In genomic region chr14:40948522-40948921, GRCm38 (mm10) we compare ENCODE assay signal across 9 mouse cellular contexts. TPM values are rescaled to one million over a fixed set of nuclear protein-coding genes. Genes with fewer than 3 reads are reported as not detected.
A peak's percentile ranks its signal among the peaks of the same experiment; 100 is the strongest.
DNase-seq lines count a peak whose midpoint lies in the region; ATAC-seq and TF ChIP-seq lines count a peak whose summit lies in the region.
"Had no signal": no experiment of that assay in that cellular context is flagged by ENCODE, and none has a peak within 500 bp of the region (broad histone marks: within the 10 kb centered on the region; RNA-seq: fewer than 3 reads in every experiment).

No protein-coding gene starts in this region.

- H3K36me3 ChIP-seq in heart, embryonic 12.5 days: no peaks in the 10 kb centered on the region
- H3K36me3 ChIP-seq in midbrain, embryonic 10.5 days: peaks cover 52% of the 10 kb centered on the region
- H3K36me3 ChIP-seq in midbrain, embryonic 11.5 days (ENCODE audit: control insufficient read depth, insufficient read depth, low read length): peaks cover 7% of the 10 kb centered on the region
- no peaks in the 10 kb centered on the region for H3K36me3 ChIP-seq in embryonic facial prominence, embryonic 15.5 days
- peaks cover 13% of the 10 kb centered on the region for H3K36me3 ChIP-seq in myocyte (ENCODE audit: control insufficient read depth, insufficient read depth)
- H3K36me3 ChIP-seq: neural tube, embryonic 15.5 days had no signal

- intact Hi-C loops in heart, postnatal 25 days (cut with DNase I): no loop called here

- H3K4me1 ChIP-seq in heart, embryonic 12.5 days (replicated peaks): peaks cover 43% of the 10 kb centered on the region
- H3K4me1 ChIP-seq in midbrain, embryonic 10.5 days: peaks cover 53% of the 10 kb centered on the region
- H3K4me1 ChIP-seq in midbrain, embryonic 11.5 days (ENCODE audit: control insufficient read depth, insufficient read depth, low read length): no peaks in the 10 kb centered on the region
- peaks cover 54% of the 10 kb centered on the region for H3K4me1 ChIP-seq in embryonic facial prominence, embryonic 15.5 days

- no peak for ATAC-seq in heart, embryonic 12.5 days (ENCODE audit: insufficient number of reproducible peaks, low FRiP score)
- no peak for ATAC-seq in midbrain, embryonic 11.5 days (ENCODE audit: low FRiP score)
- no peak for ATAC-seq in embryonic facial prominence, embryonic 15.5 days (ENCODE audit: insufficient number of reproducible peaks, low FRiP score, low TSS enrichment, low read depth)
- ATAC-seq in frontal cortex, adult (ENCODE audit: low TSS enrichment): no peak

- H3K27me3 ChIP-seq in heart, embryonic 12.5 days (replicated peaks): no peaks in the 10 kb centered on the region
- no peaks in the 10 kb centered on the region for H3K27me3 ChIP-seq in midbrain, embryonic 10.5 days (ENCODE audit: low read depth, poor library complexity, severe bottlenecking)
- no peaks in the 10 kb centered on the region for H3K27me3 ChIP-seq in midbrain, embryonic 11.5 days (ENCODE audit: control insufficient read depth, insufficient read depth, low read length)
- H3K27me3 ChIP-seq in embryonic facial prominence, embryonic 15.5 days: no peaks in the 10 kb centered on the region
- H3K27me3 ChIP-seq in myocyte (ENCODE audit: control insufficient read depth, insufficient read depth, insufficient read length): no peaks in the 10 kb centered on the region
- H3K27me3 ChIP-seq: neural tube, embryonic 15.5 days had no signal

- peak overlapping the region; percentile 64; the same call in 1 of the 2 replicates for H3K27ac ChIP-seq in heart, embryonic 12.5 days (ENCODE audit: poor library complexity, severe bottlenecking)
- H3K27ac ChIP-seq in midbrain, embryonic 10.5 days (replicated peaks): peak overlapping the region; percentile 43; the same call in 1 of the 2 replicates
- H3K27ac ChIP-seq in midbrain, embryonic 11.5 days (ENCODE audit: low read depth, low read length): no peak overlapping the region
- peak overlapping the region; percentile 89 for H3K27ac ChIP-seq in embryonic facial prominence, embryonic 15.5 days (replicated peaks)
- H3K27ac ChIP-seq: neural tube, embryonic 15.5 days had no signal

- H3K9me3 ChIP-seq in heart, embryonic 12.5 days (replicated peaks): no peaks in the 10 kb centered on the region
- no peaks in the 10 kb centered on the region for H3K9me3 ChIP-seq in midbrain, embryonic 10.5 days (replicated peaks)
- no peaks in the 10 kb centered on the region; the same call in 1 of the 2 replicates for H3K9me3 ChIP-seq in midbrain, embryonic 11.5 days (ENCODE audit: control insufficient read depth, low read length)
- no peaks in the 10 kb centered on the region for H3K9me3 ChIP-seq in embryonic facial prominence, embryonic 15.5 days (replicated peaks)
- H3K9me3 ChIP-seq: neural tube, embryonic 15.5 days had no signal

- DNase-seq in heart, postnatal 25 days (ENCODE audit: low spot score): no peak
- DNase-seq in midbrain, embryonic 10.5 days (ENCODE audit: low spot score): no peak
- DNase-seq in midbrain, embryonic 11.5 days (ENCODE audit: low spot score, missing footprints): no peak
- DNase-seq in gastrocnemius, postnatal 4 days (ENCODE audit: low spot score in 2 of 2): no peak

- no peak overlapping the region for H3ac ChIP-seq in myocyte (ENCODE audit: control insufficient read depth, insufficient read length)

- peaks cover 91% of the 10 kb centered on the region for H3K79me2 ChIP-seq in myocyte (ENCODE audit: control insufficient read depth, insufficient read depth)

- no peak overlapping the region for H3K4me2 ChIP-seq in heart, embryonic 12.5 days
- H3K4me2 ChIP-seq in midbrain, embryonic 11.5 days: no peak overlapping the region
- 0 out of 2 replicates have a peak overlapping the region, but pooled peaks have one; percentile 21 for H3K4me2 ChIP-seq in embryonic facial prominence, embryonic 15.5 days (replicated peaks)
- peak overlapping the region; percentile 46 for H3K4me2 ChIP-seq in myocyte (ENCODE audit: low read depth)
- H3K4me2 ChIP-seq: neural tube, embryonic 15.5 days had no signal

- TF ChIP-seq POLR2A in myocyte (IDR thresholded peaks at IDR 0.05; ENCODE audit: insufficient read length, low read depth): no peak

- no peak overlapping the region for H3K4me3 ChIP-seq in heart, embryonic 12.5 days
- no peak overlapping the region for H3K4me3 ChIP-seq in midbrain, embryonic 10.5 days
- H3K4me3 ChIP-seq in midbrain, embryonic 11.5 days (ENCODE audit: low read depth, low read length): no peak overlapping the region
- H3K4me3 ChIP-seq in embryonic facial prominence, embryonic 15.5 days (replicated peaks): no peak overlapping the region
- H3K4me3 ChIP-seq in myocyte: no peak overlapping the region
- H3K4me3 ChIP-seq: neural tube, embryonic 15.5 days had no signal

- WGBS in heart, embryonic 12.5 days: 89% methylated on average over 5 of the region's 5 CpGs
- 93% methylated on average over 5 of the region's 5 CpGs for WGBS in midbrain, embryonic 10.5 days
- 90% methylated on average over 5 of the region's 5 CpGs for WGBS in midbrain, embryonic 11.5 days
- 70% methylated on average over 5 of the region's 5 CpGs for WGBS in embryonic facial prominence, embryonic 15.5 days

- no peak overlapping the region for H3K9ac ChIP-seq in heart, embryonic 12.5 days
- H3K9ac ChIP-seq in midbrain, embryonic 11.5 days (ENCODE audit: low read length): no peak overlapping the region
- H3K9ac ChIP-seq in embryonic facial prominence, embryonic 15.5 days: no peak overlapping the region
- H3K9ac ChIP-seq: neural tube, embryonic 15.5 days had no signal

TF ChIP-seq in myocyte, 11 proteins besides CTCF, POLR2A, EP300 and RAD21:
- no peak for TF ChIP-seq TCF3 (IDR thresholded peaks at IDR 0.05; ENCODE audit: insufficient read length, low read depth)
- TF ChIP-seq CEBPB (IDR thresholded peaks at IDR 0.05; ENCODE audit: insufficient read depth, poor library complexity, severe bottlenecking): no peak
- TF ChIP-seq MYOD1 (IDR thresholded peaks at IDR 0.05; ENCODE audit: control insufficient read depth in 1 of 3, insufficient read length in 2 of 3, low read depth in 2 of 3): peak in 1 of 3 experiments; percentile 18
- no peak for TF ChIP-seq POLR2AphosphoS2 (IDR thresholded peaks at IDR 0.05; ENCODE audit: insufficient read length, low read depth)
- no peak for TF ChIP-seq E2F4 (IDR thresholded peaks at IDR 0.05; ENCODE audit: insufficient read depth)
- no peak for TF ChIP-seq REST (IDR thresholded peaks at IDR 0.05; ENCODE audit: insufficient read depth, insufficient read length)
- no peak for TF ChIP-seq TCF12 (IDR thresholded peaks at IDR 0.05; ENCODE audit: insufficient read depth, poor library complexity, severe bottlenecking)
- TF ChIP-seq USF1 (IDR thresholded peaks at IDR 0.05; ENCODE audit: low read depth): no peak
- no peak for TF ChIP-seq SRF (IDR thresholded peaks at IDR 0.05; ENCODE audit: control insufficient read depth, insufficient read length, low read depth)
- TF ChIP-seq MYOG (IDR thresholded peaks at IDR 0.05; ENCODE audit: control insufficient read depth in 1 of 3, insufficient read depth in 1 of 3, insufficient read length in 2 of 3, low read depth in 2 of 3): peak in 1 of 3 experiments; percentile 50
- TF ChIP-seq MAX (IDR thresholded peaks at IDR 0.05; ENCODE audit: low read depth): no peak

RNA-seq across cellular contexts. Expression of gene Tspan14, which starts 18.1 kb away (rescaled TPM):
- polyA plus RNA-seq in heart, embryonic 12.5 days (2016; fragmentation: Nextera tagmentation; extraction: Ambion mirVana): 43.2 and 46.7 TPM in 2 replicates
- total RNA-seq in heart, postnatal 25 days (2021): 10 to 100 TPM; 17.1 to 18.1 TPM
- 90.6 and 101 TPM in 2 replicates for polyA plus RNA-seq in midbrain, embryonic 10.5 days (2016; fragmentation: Nextera tagmentation; extraction: Ambion mirVana)
- polyA plus RNA-seq in midbrain, embryonic 11.5 days (2014; fragmentation: Nextera tagmentation; extraction: Ambion mirVana): 99.5 and 101 TPM in 2 replicates
- 84.7 and 86.6 TPM in 2 replicates for polyA plus RNA-seq in embryonic facial prominence, embryonic 15.5 days (2015; fragmentation: Nextera tagmentation; extraction: Ambion mirVana)
- 90.6 TPM for polyA plus RNA-seq in myocyte (2012; fragmentation: generic; extraction: Trizol)
- total RNA-seq in gastrocnemius, postnatal 4 days (2021): 10 to 100 TPM; 29.0 to 29.4 TPM

RNA-seq across cellular contexts. Expression of gene Sh2d4b, which starts 55.5 kb away (rescaled TPM):
- 0.50 and 0.82 TPM in 2 replicates for polyA plus RNA-seq in heart, embryonic 12.5 days (2016; fragmentation: Nextera tagmentation; extraction: Ambion mirVana)
- total RNA-seq in heart, postnatal 25 days (2021): under 1 TPM; 0.62 to 0.81 TPM
- polyA plus RNA-seq in midbrain, embryonic 10.5 days (2016; fragmentation: Nextera tagmentation; extraction: Ambion mirVana): 0.31 and 0.45 TPM in 2 replicates
- polyA plus RNA-seq in midbrain, embryonic 11.5 days (2014; fragmentation: Nextera tagmentation; extraction: Ambion mirVana): 0.76 and 0.78 TPM in 2 replicates
- polyA plus RNA-seq in embryonic facial prominence, embryonic 15.5 days (2015; fragmentation: Nextera tagmentation; extraction: Ambion mirVana): 1.3 and 1.4 TPM in 2 replicates
- 0.23 TPM for polyA plus RNA-seq in myocyte (2012; fragmentation: generic; extraction: Trizol)
- total RNA-seq in gastrocnemius, postnatal 4 days (2021): under 1 TPM; 0.96 to 0.98 TPM

Comparison
In these comparisons a context has a peak if more than half of its experiments do, and no peak if none do; other contexts are left out.
1. H3K4me2 ChIP-seq: peak in embryonic facial prominence, embryonic 15.5 days (single experiment) and myocyte (single experiment); none in heart, embryonic 12.5 days (single experiment) and midbrain, embryonic 11.5 days (single experiment).